Mouse (Mus musculus) natural killer cell, adult 2 months (primary cell): Measurements from ENCODE around the gene Trim62.

Experiments used
- DNase-seq, 2 experiments: peaks; one replicate each; pipeline ENCODE4 v3.0.0; 2022; ENCODE audit warnings: low spot score in 2 of 2

Trim62 gene

GRCm38 (mm10) chr4:128886571-128886970, 3.2 kb downstream of the Trim62 start:
- no peak for DNase-seq

GRCm38 (mm10) chr4:128887026-128887425, 3.6 kb downstream of the Trim62 start:
- DNase-seq, result no peak

GRCm38 (mm10) chr4:128887641-128888091, 4.3 kb downstream of the Trim62 start:
- DNase-seq, result no peak

- DNase-seq, result no peak
Observed at GRCm38 (mm10) chr4:128888436-128888990, 5.1 kb downstream of the Trim62 start.

- DNase-seq, result peak in 1 of 2 experiments; percentile 8
Observed at GRCm38 (mm10) chr4:128889752-128890630, 6.6 kb downstream of the Trim62 start.

GRCm38 (mm10) chr4:128891157-128891556, 7.8 kb downstream of the Trim62 start:
- DNase-seq, result no peak

- DNase-seq, result no peak
Observed at GRCm38 (mm10) chr4:128891746-128892145, 8.4 kb downstream of the Trim62 start.

GRCm38 (mm10) chr4:128892188-128892587, 8.8 kb downstream of the Trim62 start:
- no peak for DNase-seq

GRCm38 (mm10) chr4:128894112-128894511, 10.7 kb downstream of the Trim62 start:
- DNase-seq, result no peak

GRCm38 (mm10) chr4:128895841-128896240, 12.5 kb downstream of the Trim62 start:
- no peak for DNase-seq

GRCm38 (mm10) chr4:128896667-128897066, 13.3 kb downstream of the Trim62 start:
- no peak for DNase-seq

- no peak for DNase-seq
Observed at GRCm38 (mm10) chr4:128897911-128898421, 14.6 kb downstream of the Trim62 start.

- no peak for DNase-seq
Observed at GRCm38 (mm10) chr4:128899332-128899731, 16.0 kb downstream of the Trim62 start.

- no peak for DNase-seq
Observed at GRCm38 (mm10) chr4:128900484-128900883, 17.1 kb downstream of the Trim62 start.

- DNase-seq, result no peak
Observed at GRCm38 (mm10) chr4:128902390-128902789, 19.0 kb downstream of the Trim62 start.

- DNase-seq, result no peak
Observed at GRCm38 (mm10) chr4:128904035-128904800, 20.8 kb downstream of the Trim62 start.

GRCm38 (mm10) chr4:128905251-128905650, 21.9 kb downstream of the Trim62 start:
- DNase-seq, result no peak

GRCm38 (mm10) chr4:128906757-128907156, 23.4 kb downstream of the Trim62 start:
- no peak for DNase-seq

GRCm38 (mm10) chr4:128907238-128907968, 24.0 kb downstream of the Trim62 start:
- DNase-seq, result no peak

- peak; percentile 19 to 35 for DNase-seq
Observed at GRCm38 (mm10) chr4:128908586-128909377, 25.4 kb downstream of the Trim62 start.
